Mouse (Mus musculus) midbrain, embryonic 16.5 days (tissue): Measurements from ENCODE around the gene Zfp568. TPM values are rescaled to one million over a fixed set of nuclear protein-coding genes. Genes with fewer than 3 reads are reported as not detected.

Experiments
- ATAC-seq: fragments of 200-750 bp; cut with Nextera tagmentation; 2 replicates; pipeline ENCODE4 v1.8.0; 2017; ENCODE audit warnings: moderate TSS enrichment
- H3K27ac ChIP-seq: fragments of 300-500 bp; sonication (generic); 2 replicates; pipeline ENCODE4 v1.5.1; 2014; ENCODE audit warnings: mild to moderate bottlenecking, low read length, mixed read lengths
- H3K27me3 ChIP-seq: fragments of 300-500 bp; sonication (generic); 2 replicates; pipeline ENCODE4 v1.6.1; 2014; ENCODE audit warnings: low read depth, low read length, mixed read lengths; ENCODE audit not compliant: control insufficient read depth, insufficient read depth
- H3K36me3 ChIP-seq: fragments of 300-500 bp; sonication (generic); 2 replicates; pipeline ENCODE4 v1.6.1; 2014; ENCODE audit warnings: mild to moderate bottlenecking, low read length, moderate library complexity, mixed read lengths; ENCODE audit not compliant: control insufficient read depth, insufficient read depth
- H3K4me1 ChIP-seq: fragments of 300-500 bp; sonication (generic); 2 replicates; pipeline ENCODE4 v1.6.1; 2014; ENCODE audit warnings: mild to moderate bottlenecking, low read length, mixed read lengths; ENCODE audit not compliant: control insufficient read depth, insufficient read depth
- H3K4me2 ChIP-seq: fragments of 300-500 bp; sonication (generic); 2 replicates; pipeline ENCODE4 v1.6.1; 2014; ENCODE audit warnings: mild to moderate bottlenecking, low read length, mixed read lengths
- H3K4me3 ChIP-seq: fragments of 300-500 bp; sonication (generic); 2 replicates; pipeline ENCODE4 v1.5.1; 2014; ENCODE audit warnings: low read depth, mild to moderate bottlenecking, low read length, moderate library complexity, mixed read lengths
- H3K9ac ChIP-seq: fragments of 300-500 bp; sonication (generic); 2 replicates; pipeline ENCODE4 v1.6.1; 2014; ENCODE audit warnings: low read depth, low read length, mixed read lengths
- H3K9me3 ChIP-seq: fragments of 300-500 bp; sonication (generic); replicated peaks from 2 replicates; pipeline ENCODE4 v1.6.1; 2014; ENCODE audit warnings: mild to moderate bottlenecking, low read length, mixed read lengths; ENCODE audit not compliant: control insufficient read depth, poor library complexity, severe bottlenecking
- WGBS: fragments of 180-500 bp; shearing (Covaris S2); extraction: QIAGEN DNeasy Blood & Tissue Kit; methylation state at CpG from one replicate; pipeline ENCODE4 v1.1.7; 2014; 5-methylcytosine and 5-hydroxymethylcytosine counted together
- polyA plus RNA-seq: library from polyadenylated mRNA; unstranded; fragments of >200 nt; fragmentation: Nextera tagmentation; extraction: Ambion mirVana; gene quantifications from 2 replicates; pipeline ENCODE4 v1.2.1, GENCODE M21; 2015

Gene Zfp568
- polyA plus RNA-seq, 1 experiment from 2014 or later: 3.4 TPM

GRCm38 (mm10) chr7:30000601-30001000, 16.8 kb downstream of the Zfp568 start:
- Histone ChIP-seq H3K9ac (no peak overlapping the region), H3K9me3 (no peaks in the 10 kb centered on the region), H3K4me3 (no peak overlapping the region), H3K4me2 (no peak overlapping the region), H3K4me1 (no peaks in the 10 kb centered on the region), H3K27ac (no peak overlapping the region), H3K36me3 (peaks cover 24% of the 10 kb centered on the region), H3K27me3 (no peaks in the 10 kb centered on the region)
- no peak for ATAC-seq
- WGBS: 94% methylated on average over 5 of the region's 5 CpGs

DNA sequence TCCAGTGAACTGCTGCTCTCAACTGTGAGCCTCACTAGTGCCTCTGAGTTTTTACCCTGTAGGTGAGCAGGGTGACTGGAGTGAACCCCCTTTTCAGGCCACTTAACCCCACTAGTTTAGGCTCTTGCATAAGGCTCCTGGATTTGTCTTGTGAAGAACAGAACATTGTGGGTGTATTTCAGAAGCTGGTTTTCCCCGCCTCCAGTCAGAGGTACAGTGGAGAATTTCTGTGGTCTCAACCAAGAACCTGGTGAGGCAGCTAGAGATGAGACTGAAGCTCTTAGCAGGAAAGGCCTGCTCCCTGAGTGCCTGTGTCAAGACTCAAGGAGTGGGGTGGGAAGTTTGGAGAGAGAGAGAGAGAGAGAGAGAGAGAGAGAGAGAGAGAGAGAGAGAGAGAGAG, 23.8 kb downstream of the Zfp568 start:
- WGBS: 89% methylated on average over 1 of the region's 1 CpGs
- Histone ChIP-seq H3K4me2 (no peak overlapping the region), H3K27ac (no peak overlapping the region), H3K4me3 (no peak overlapping the region), H3K4me1 (peaks cover 2% of the 10 kb centered on the region; the same call in 1 of the 2 replicates), H3K36me3 (peaks cover 6% of the 10 kb centered on the region; the same call in 1 of the 2 replicates), H3K9me3 (no peaks in the 10 kb centered on the region), H3K9ac (no peak overlapping the region), H3K27me3 (no peaks in the 10 kb centered on the region)
- ATAC-seq: no peak

- H3K9me3 ChIP-seq: no peaks in the 10 kb centered on the region
- no peak overlapping the region for H3K9ac ChIP-seq
- H3K36me3 ChIP-seq: peaks cover 6% of the 10 kb centered on the region; the same call in 1 of the 2 replicates
- H3K27ac ChIP-seq: no peak overlapping the region
- no peaks in the 10 kb centered on the region for H3K27me3 ChIP-seq
- no peak overlapping the region for H3K4me2 ChIP-seq
- no peak for ATAC-seq
- H3K4me1 ChIP-seq: peaks cover 2% of the 10 kb centered on the region; the same call in 1 of the 2 replicates
- 85% methylated on average over 6 of the region's 6 CpGs for whole genome bisulfite sequencing
- no peak overlapping the region for H3K4me3 ChIP-seq
Observed at GRCm38 (mm10) chr7:30008020-30008690, 24.4 kb downstream of the Zfp568 start.

- Histone ChIP-seq H3K27me3 (no peaks in the 10 kb centered on the region), H3K4me1 (peaks cover 2% of the 10 kb centered on the region; the same call in 1 of the 2 replicates), H3K4me2 (no peak overlapping the region), H3K27ac (no peak overlapping the region), H3K9ac (no peak overlapping the region), H3K9me3 (no peaks in the 10 kb centered on the region), H3K4me3 (no peak overlapping the region), H3K36me3 (peaks cover 6% of the 10 kb centered on the region; the same call in 1 of the 2 replicates)
- ATAC-seq: peak; percentile 45; the same call in 1 of the 2 replicates
- WGBS: 49% methylated on average over 21 of the region's 21 CpGs
Observed at GRCm38 (mm10) chr7:30009321-30010085, 25.7 kb downstream of the Zfp568 start.

DNA sequence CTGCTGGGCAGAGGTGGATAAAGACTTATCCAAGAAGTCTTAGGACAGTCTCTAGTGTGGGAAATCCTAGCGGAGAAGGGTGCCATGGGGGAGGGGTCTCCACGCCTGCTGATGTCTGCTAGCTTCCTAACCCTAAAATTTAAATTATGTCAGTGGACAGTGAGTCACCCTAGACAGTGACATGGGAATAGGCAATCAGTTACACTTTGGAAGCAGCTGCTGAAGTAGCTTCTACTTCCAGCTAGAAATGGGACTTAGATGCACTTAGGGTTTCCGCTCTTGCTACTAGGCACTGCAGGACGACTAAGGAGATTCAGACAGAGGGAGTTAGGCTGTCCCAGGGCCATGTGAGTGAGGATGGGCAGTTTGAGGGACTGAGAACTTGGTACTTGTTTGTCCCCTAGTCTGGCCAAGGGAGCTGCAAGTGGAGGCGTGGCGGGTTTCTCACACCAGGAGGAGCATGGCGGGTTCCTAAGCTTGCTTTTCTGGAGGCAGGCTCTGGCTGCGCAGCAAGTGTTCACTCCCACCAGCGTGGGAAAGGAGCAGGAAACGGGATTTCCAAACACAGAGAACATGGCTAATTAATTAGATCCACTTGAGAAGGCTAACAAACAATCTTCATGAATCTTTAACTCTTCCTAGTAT, 26.9 kb downstream of the Zfp568 start:
- no peak overlapping the region for H3K27ac ChIP-seq
- H3K9me3 ChIP-seq: no peaks in the 10 kb centered on the region
- H3K36me3 ChIP-seq: peaks cover 11% of the 10 kb centered on the region; the same call in 1 of the 2 replicates
- no peak overlapping the region for H3K9ac ChIP-seq
- H3K4me2 ChIP-seq: no peak overlapping the region
- ATAC-seq: no peak
- H3K4me3 ChIP-seq: no peak overlapping the region
- peaks cover 2% of the 10 kb centered on the region; the same call in 1 of the 2 replicates for H3K4me1 ChIP-seq
- 77% methylated on average over 10 of the region's 10 CpGs for WGBS
- H3K27me3 ChIP-seq: no peaks in the 10 kb centered on the region

DNA sequence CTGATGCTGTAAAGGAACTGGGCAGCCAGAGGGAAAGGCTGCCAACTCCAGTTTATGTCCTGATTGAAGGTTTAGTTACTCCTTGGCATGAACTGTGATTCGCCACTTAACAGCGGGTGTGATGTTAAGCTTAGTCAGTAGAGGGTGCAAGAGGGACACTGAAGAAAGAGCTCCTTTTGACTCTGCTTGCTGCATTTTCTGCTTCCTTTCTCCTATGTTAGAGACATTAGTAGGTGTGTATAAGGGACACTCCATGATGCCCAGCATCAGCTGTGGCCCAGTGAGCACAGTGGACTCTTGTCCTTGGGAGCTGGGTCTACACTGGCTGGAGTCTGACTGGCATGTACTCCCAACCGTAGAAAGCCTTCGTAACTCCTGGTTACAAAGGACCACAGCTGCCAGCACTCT, 29.2 kb downstream of the Zfp568 start:
- Histone ChIP-seq H3K27me3 (no peaks in the 10 kb centered on the region), H3K4me1 (peaks cover 2% of the 10 kb centered on the region; the same call in 1 of the 2 replicates), H3K27ac (0 out of 2 replicates have a peak overlapping the region, but pooled peaks have one; percentile 18), H3K9me3 (no peaks in the 10 kb centered on the region), H3K9ac (no peak overlapping the region), H3K4me2 (no peak overlapping the region), H3K36me3 (peaks cover 16% of the 10 kb centered on the region), H3K4me3 (no peak overlapping the region)
- no peak for ATAC-seq
- WGBS: 81% methylated on average over 4 of the region's 4 CpGs

DNA sequence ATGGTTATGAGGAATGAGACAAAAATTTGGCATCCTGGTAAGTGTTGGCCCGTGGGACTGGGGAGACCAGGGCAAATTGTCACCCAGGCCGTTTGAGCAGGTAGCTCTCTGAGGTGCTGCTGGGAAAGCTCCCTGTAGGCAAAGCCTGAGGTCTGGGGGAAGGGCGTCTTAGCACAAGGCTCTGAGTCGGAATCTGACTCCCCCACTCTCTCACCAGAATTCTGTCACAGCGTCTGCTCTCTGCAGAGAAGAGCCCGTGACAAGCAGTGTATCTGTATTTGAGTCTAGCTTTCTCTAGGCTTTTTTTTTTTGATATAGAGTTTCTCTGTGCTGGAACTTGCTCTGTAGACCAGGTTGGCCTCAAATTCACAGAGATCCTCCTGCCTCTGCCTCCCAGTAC, 33.5 kb downstream of the Zfp568 start:
- Histone ChIP-seq H3K4me2 (no peak overlapping the region), H3K27ac (no peak overlapping the region), H3K36me3 (peaks cover 26% of the 10 kb centered on the region), H3K9me3 (no peaks in the 10 kb centered on the region), H3K4me1 (no peaks in the 10 kb centered on the region), H3K27me3 (no peaks in the 10 kb centered on the region), H3K4me3 (no peak overlapping the region), H3K9ac (no peak overlapping the region)
- WGBS: 93% methylated on average over 6 of the region's 6 CpGs
- ATAC-seq: no peak

- Histone ChIP-seq H3K4me2 (no peak overlapping the region), H3K9ac (no peak overlapping the region), H3K27me3 (no peaks in the 10 kb centered on the region), H3K4me3 (no peak overlapping the region), H3K4me1 (no peaks in the 10 kb centered on the region), H3K9me3 (no peaks in the 10 kb centered on the region), H3K36me3 (peaks cover 45% of the 10 kb centered on the region), H3K27ac (no peak overlapping the region)
- ATAC-seq: no peak
- 97% methylated on average over 2 of the region's 2 CpGs for WGBS
Observed at GRCm38 (mm10) chr7:30019543-30019942, 35.8 kb downstream of the Zfp568 start.
